20 mouse cellular contexts compared by ENCODE assay signal in the genomic region with DNA sequence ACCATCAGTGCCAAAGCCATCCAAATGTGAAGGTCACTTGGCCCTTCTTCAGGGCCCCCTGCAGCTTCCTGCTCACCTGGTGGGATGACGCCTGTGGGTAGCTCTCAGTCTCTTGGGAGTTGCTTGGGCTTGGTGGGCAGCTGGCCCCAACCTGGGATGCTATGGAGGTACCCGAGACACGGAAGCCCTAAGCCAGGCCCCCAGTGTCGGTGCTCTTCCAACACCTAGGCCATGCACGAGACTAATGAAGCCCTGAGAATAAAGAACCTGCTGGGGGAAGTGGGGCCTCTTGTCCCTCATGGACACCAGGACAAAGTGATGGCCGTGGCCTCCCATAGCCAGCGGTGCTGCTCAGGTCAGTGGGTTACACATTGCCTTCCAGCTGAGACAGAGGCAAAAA.
DNase-seq lines count a peak whose midpoint lies in the region; ATAC-seq and TF ChIP-seq lines count a peak whose summit lies in the region.
"Had no signal": no experiment of that assay in that cellular context is flagged by ENCODE, and none has a peak within 500 bp of the region (broad histone marks: within the 10 kb centered on the region; RNA-seq: fewer than 3 reads in every experiment).

No protein-coding gene starts in this region.

- intact Hi-C loops in heart, postnatal 10 days (cut with DNase I), result no loop called here

- no peak for DNase-seq in heart, postnatal 10 days
- no peak for DNase-seq in layer of hippocampus, adult 2 months (ENCODE audit: low spot score in 2 of 2)
- no peak for DNase-seq in layer of hippocampus, adult 9-10 months (ENCODE audit: low spot score)
- no peak for DNase-seq in limb, embryonic 10.5 days (ENCODE audit: low spot score)
- no peak for DNase-seq in retina, postnatal 1 day
- DNase-seq: adrenal gland, postnatal 36 days; cerebellum, adult 9-10 months; layer of hippocampus, adult 9-11 months; right cerebral cortex, postnatal 14 days; thymus, postnatal 14 days had no signal

- WGBS in heart, embryonic 14.5 days, result 68% methylated on average over 7 of the region's 7 CpGs
- 81% methylated on average over 7 of the region's 7 CpGs for WGBS in limb, embryonic 10.5 days

- H3K4me2 ChIP-seq in heart, embryonic 14.5 days (ENCODE audit: low read length), result no peak overlapping the region
- H3K4me2 ChIP-seq: forebrain, embryonic 15.5 days; hindbrain, embryonic 14.5 days; limb, embryonic 12.5 days; liver, embryonic 15.5 days; neural tube, embryonic 12.5 days had no signal

- H3K4me1 ChIP-seq in heart, embryonic 14.5 days (ENCODE audit: control insufficient read depth in 2 of 2, insufficient read depth in 2 of 2, low read length in 2 of 2), result peaks cover 32 to 65% of the 10 kb centered on the region in 2 experiments
- peaks cover 97% of the 10 kb centered on the region for H3K4me1 ChIP-seq in E14TG2a.4 (replicated peaks; ENCODE audit: low read depth, low read length)
- H3K4me1 ChIP-seq in limb, embryonic 10.5 days, result peaks cover 55% of the 10 kb centered on the region
- H3K4me1 ChIP-seq: liver, embryonic 15.5 days had no signal

- no peak for TF ChIP-seq CTCF in layer of hippocampus, adult 2 months (conservative IDR thresholded peaks at IDR 0.05)
- TF ChIP-seq CTCF in E14TG2a.4 (conservative IDR thresholded peaks at IDR 0.05; ENCODE audit: low read length), result no peak

- peak overlapping the region; percentile 14 to 60; a peak in 2 of 4 replicates for H3K27ac ChIP-seq in heart, embryonic 14.5 days (replicated peaks in 1 of 2; ENCODE audit: control insufficient read depth in 1 of 2, insufficient read depth in 1 of 2, low read depth in 2 of 2, low read length in 2 of 2)
- H3K27ac ChIP-seq in layer of hippocampus, adult 2 months, result peak overlapping the region; percentile 4; the same call in 1 of the 2 replicates
- H3K27ac ChIP-seq in limb, embryonic 10.5 days, result peak overlapping the region; percentile 59
- H3K27ac ChIP-seq: forebrain, embryonic 15.5 days; hindbrain, embryonic 14.5 days; limb, embryonic 12.5 days; liver, embryonic 15.5 days; macrophage; neural tube, embryonic 12.5 days had no signal

- H3K9ac ChIP-seq in heart, embryonic 14.5 days (ENCODE audit: low read length), result no peak overlapping the region
- H3K9ac ChIP-seq: forebrain, embryonic 15.5 days; hindbrain, embryonic 14.5 days; limb, embryonic 12.5 days; liver, embryonic 15.5 days; neural tube, embryonic 12.5 days had no signal

- ATAC-seq in heart, embryonic 14.5 days (ENCODE audit: insufficient number of reproducible peaks, insufficient read depth, low FRiP score, low read depth), result no peak
- ATAC-seq: intestine, embryonic 16.5 days had no signal

- H3K4me3 ChIP-seq in heart, embryonic 14.5 days (ENCODE audit: control insufficient read depth in 1 of 2, insufficient read depth in 1 of 2, low read depth in 1 of 2, low read length in 2 of 2), result no peak overlapping the region
- no peak overlapping the region for H3K4me3 ChIP-seq in layer of hippocampus, adult 2 months
- 0 out of 2 replicates have a peak overlapping the region, but pooled peaks have one; percentile 13 for H3K4me3 ChIP-seq in E14TG2a.4 (replicated peaks; ENCODE audit: low read length)
- no peak overlapping the region for H3K4me3 ChIP-seq in limb, embryonic 10.5 days
- H3K4me3 ChIP-seq: forebrain, embryonic 15.5 days; limb, embryonic 12.5 days; liver, embryonic 15.5 days; neural tube, embryonic 12.5 days had no signal

- no peaks in the 10 kb centered on the region for H3K36me3 ChIP-seq in heart, embryonic 14.5 days (ENCODE audit: control insufficient read depth, insufficient read depth, low read length)
- H3K36me3 ChIP-seq in E14TG2a.4 (ENCODE audit: insufficient read depth, low read length), result peaks cover 96% of the 10 kb centered on the region
- peaks cover 41% of the 10 kb centered on the region for H3K36me3 ChIP-seq in limb, embryonic 10.5 days
- H3K36me3 ChIP-seq: forebrain, embryonic 15.5 days; liver, embryonic 15.5 days; neural tube, embryonic 12.5 days had no signal

- H3K27me3 ChIP-seq in heart, embryonic 14.5 days (ENCODE audit: control insufficient read depth, insufficient read depth, low read length), result no peaks in the 10 kb centered on the region
- no peaks in the 10 kb centered on the region for H3K27me3 ChIP-seq in E14TG2a.4 (ENCODE audit: insufficient read depth, low read length)
- H3K27me3 ChIP-seq in limb, embryonic 10.5 days (ENCODE audit: low read depth, poor library complexity, severe bottlenecking), result no peaks in the 10 kb centered on the region
- H3K27me3 ChIP-seq: forebrain, embryonic 15.5 days; limb, embryonic 12.5 days; neural tube, embryonic 12.5 days had no signal

- H3K9me3 ChIP-seq in heart, embryonic 14.5 days (ENCODE audit: control insufficient read depth, low read length), result no peaks in the 10 kb centered on the region
- no peaks in the 10 kb centered on the region for H3K9me3 ChIP-seq in E14TG2a.4 (ENCODE audit: low read length)
- H3K9me3 ChIP-seq in limb, embryonic 10.5 days (replicated peaks), result no peaks in the 10 kb centered on the region
- H3K9me3 ChIP-seq: forebrain, embryonic 15.5 days; G1E; limb, embryonic 12.5 days; liver, embryonic 15.5 days; neural tube, embryonic 12.5 days had no signal

Comparison
In these comparisons a context has a peak if more than half of its experiments do, and no peak if none do; other contexts are left out.
1. H3K27ac ChIP-seq: peak in every context shown above with its lines; median percentile 59 in limb, embryonic 10.5 days; 37 in heart, embryonic 14.5 days; 4 in layer of hippocampus, adult 2 months.